Mouse (Mus musculus): ENCODE measurements around the gene Mlf1.

The Mlf1 gene

GRCm38 (mm10) chr3:67373872-67374271 is at the start of gene Mlf1:
Gene Mlf1 (plus strand): TSS chr3:67374097.
- peak; percentile 81 to 88 for DNase-seq (ENCODE audit: low spot score in 2 of 2)

GRCm38 (mm10) chr3:67339558-67339957 is 34.3 kb upstream of the Mlf1 start:
- DNase-seq (ENCODE audit: low spot score in 2 of 2) = no peak

- no peak for DNase-seq (ENCODE audit: low spot score in 2 of 2)
These were observed 33.0 kb upstream of the Mlf1 start for GRCm38 (mm10) chr3:67340921-67341320.

GRCm38 (mm10) chr3:67343004-67343662 is 30.8 kb upstream of the Mlf1 start:
- no peak for DNase-seq (ENCODE audit: low spot score in 2 of 2)

- DNase-seq (ENCODE audit: low spot score in 2 of 2) = peak in 1 of 2 experiments; percentile 23
These were observed 29.3 kb upstream of the Mlf1 start for GRCm38 (mm10) chr3:67344599-67344998.

GRCm38 (mm10) chr3:67346674-67347073 is 27.2 kb upstream of the Mlf1 start:
- DNase-seq (ENCODE audit: low spot score in 2 of 2) = no peak

GRCm38 (mm10) chr3:67351406-67352127 is 22.3 kb upstream of the Mlf1 start:
- DNase-seq (ENCODE audit: low spot score in 2 of 2) = no peak

GRCm38 (mm10) chr3:67352128-67352762 is 21.7 kb upstream of the Mlf1 start:
- DNase-seq (ENCODE audit: low spot score in 2 of 2) = no peak

GRCm38 (mm10) chr3:67352763-67353149 is 21.1 kb upstream of the Mlf1 start:
- DNase-seq (ENCODE audit: low spot score in 2 of 2) = no peak

GRCm38 (mm10) chr3:67358376-67358775 is 15.5 kb upstream of the Mlf1 start:
- DNase-seq (ENCODE audit: low spot score in 2 of 2) = no peak

GRCm38 (mm10) chr3:67366087-67366892 is 7.6 kb upstream of the Mlf1 start:
- no peak for DNase-seq (ENCODE audit: low spot score in 2 of 2)

- no peak for DNase-seq (ENCODE audit: low spot score in 2 of 2)
These were observed 6.4 kb upstream of the Mlf1 start for GRCm38 (mm10) chr3:67367481-67367880.

- DNase-seq (ENCODE audit: low spot score in 2 of 2) = no peak
These were observed 4.4 kb upstream of the Mlf1 start for GRCm38 (mm10) chr3:67369407-67370079.

- no peak for DNase-seq (ENCODE audit: low spot score in 2 of 2)
These were observed 1.7 kb upstream of the Mlf1 start for GRCm38 (mm10) chr3:67372194-67372593.

- no peak for DNase-seq (ENCODE audit: low spot score in 2 of 2)
These were observed 1.1 kb upstream of the Mlf1 start for GRCm38 (mm10) chr3:67372781-67373180.

GRCm38 (mm10) chr3:67374360-67374778 is 472 bp downstream of the Mlf1 start:
- DNase-seq (ENCODE audit: low spot score in 2 of 2) = no peak

- DNase-seq (ENCODE audit: low spot score in 2 of 2) = no peak
These were observed 1.2 kb downstream of the Mlf1 start, which contains the start of gene Gm17402 for GRCm38 (mm10) chr3:67375063-67375462. Gene Gm17402 (minus strand): TSS chr3:67375163.

- DNase-seq (ENCODE audit: low spot score in 2 of 2) = no peak
These were observed 4.3 kb downstream of the Mlf1 start for GRCm38 (mm10) chr3:67378215-67378614.

- DNase-seq (ENCODE audit: low spot score in 2 of 2) = no peak
These were observed 55.6 kb downstream of the Mlf1 start for GRCm38 (mm10) chr3:67429338-67429998.

GRCm38 (mm10) chr3:67429999-67430380 is 56.1 kb downstream of the Mlf1 start, which contains the start of gene Gfm1:
Gene Gfm1 (plus strand): TSS chr3:67430096.
- peak; percentile 78 to 86 for DNase-seq (ENCODE audit: low spot score in 2 of 2)

- DNase-seq (ENCODE audit: low spot score in 2 of 2) = no peak
These were observed 60.1 kb downstream of the Mlf1 start for GRCm38 (mm10) chr3:67434011-67434410.
